Mouse (Mus musculus) MEL (cell line): ENCODE data around the gene Prtn3. TPM values are rescaled to one million over a fixed set of nuclear protein-coding genes. Genes with fewer than 3 reads are reported as not detected.

Experiments
- DNase-seq: peaks from one replicate; pipeline ENCODE4 v3.0.0; 2011; ENCODE audit warnings: low read depth, low spot score
- H3K27ac ChIP-seq: 2 replicates; pipeline ENCODE4 v1.5.1; 2012; ENCODE audit warnings: low read depth, mild to moderate bottlenecking, control low read depth, low read length, moderate library complexity; ENCODE audit not compliant: control insufficient read depth
- H3K27me3 ChIP-seq, 2 experiments: fragments of 150-350 bp in 1 of 2; sonication (generic) in 1 of 2; 2 replicates each; pipeline ENCODE4 v1.6.1; 2012; ENCODE audit warnings: low read length in 2 of 2, mild to moderate bottlenecking in 2 of 2, improper control_type of control experiment in 1 of 2, moderate library complexity in 1 of 2; ENCODE audit not compliant: insufficient read depth in 2 of 2, control insufficient read depth in 1 of 2
- H3K36me3 ChIP-seq, 2 experiments: 2 replicates each; pipeline ENCODE4 v1.6.1; 2012 to 2014; ENCODE audit warnings: low read length in 2 of 2, improper control_type of control experiment in 1 of 2, inconsistent platforms in 1 of 2, mild to moderate bottlenecking in 1 of 2; ENCODE audit not compliant: insufficient read depth in 2 of 2, control insufficient read depth in 1 of 2
- H3K4me1 ChIP-seq, 2 experiments: fragments of 150-350 bp in 1 of 2; sonication (generic) in 1 of 2; 2 replicates each; pipeline ENCODE4 v1.6.1; 2012; ENCODE audit warnings: low read length in 2 of 2, improper control_type of control experiment in 1 of 2, mild to moderate bottlenecking in 1 of 2; ENCODE audit not compliant: insufficient read depth in 2 of 2, control insufficient read depth in 1 of 2
- H3K4me3 ChIP-seq, 2 experiments: fragments of 150-350 bp in 1 of 2; sonication (generic) in 1 of 2; 2 replicates each; pipeline ENCODE4 v1.5.1; 2012; ENCODE audit warnings: low read depth in 2 of 2, low read length in 2 of 2, mild to moderate bottlenecking in 2 of 2, moderate library complexity in 2 of 2, control low read depth in 1 of 2, improper control_type of control experiment in 1 of 2; ENCODE audit not compliant: control insufficient read depth in 1 of 2, insufficient read depth in 1 of 2
- H3K79me2 ChIP-seq: 2 replicates; pipeline ENCODE4 v1.6.1; 2012; ENCODE audit warnings: mild to moderate bottlenecking, low read length, moderate library complexity; ENCODE audit not compliant: control insufficient read depth, poor library complexity, insufficient read depth
- H3K9ac ChIP-seq: 2 replicates; pipeline ENCODE4 v1.6.1; 2012; ENCODE audit warnings: low read depth, mild to moderate bottlenecking, control low read depth, low read length, moderate library complexity; ENCODE audit not compliant: control insufficient read depth, poor library complexity, severe bottlenecking
- H3K9me3 ChIP-seq: fragments of 150-350 bp; sonication (generic); replicated peaks from 2 replicates; pipeline ENCODE4 v1.6.1; 2012; ENCODE audit warnings: mild to moderate bottlenecking, low read length, improper control_type of control experiment, moderate library complexity; ENCODE audit not compliant: insufficient read depth
- BHLHE40 ChIP-seq: IDR thresholded peaks from 2 replicates; pipeline ENCODE4 v1.6.1; 2012; ENCODE audit warnings: low read depth, mild to moderate bottlenecking, inconsistent platforms, low read length, improper control_type of control experiment, borderline replicate concordance
- CHD1 ChIP-seq: IDR thresholded peaks from 2 replicates; pipeline ENCODE4 v1.6.1; 2012; ENCODE audit warnings: low read depth, mild to moderate bottlenecking, inconsistent platforms, low read length, improper control_type of control experiment
- CTCF ChIP-seq, 3 experiments: IDR thresholded peaks in 2 of 3; conservative IDR thresholded peaks in 1 of 3; 2 replicates each; pipeline ENCODE4 v1.5.1; 2011 to 2012; ENCODE audit warnings: low read length in 3 of 3, low read depth in 2 of 3, mild to moderate bottlenecking in 2 of 3, improper control_type of control experiment in 1 of 3, inconsistent platforms in 1 of 3, mixed read lengths in 1 of 3, moderate library complexity in 1 of 3; ENCODE audit not compliant: control insufficient read depth in 1 of 3, insufficient read depth in 1 of 3, poor library complexity in 1 of 3, severe bottlenecking in 1 of 3
- ELF1 ChIP-seq: IDR thresholded peaks from 2 replicates; pipeline ENCODE4 v1.6.1; 2014; ENCODE audit warnings: low read depth, mild to moderate bottlenecking, inconsistent platforms, low read length, improper control_type of control experiment, moderate library complexity
- EP300 ChIP-seq, 2 experiments: IDR thresholded peaks; 2 replicates each; pipeline ENCODE4 v1.6.1; 2011; ENCODE audit warnings: improper control_type of control experiment in 2 of 2, low read length in 2 of 2, low read depth in 1 of 2, mild to moderate bottlenecking in 1 of 2
- ETS1 ChIP-seq: IDR thresholded peaks from 2 replicates; pipeline ENCODE4 v1.6.1; 2012; ENCODE audit warnings: low read depth, mild to moderate bottlenecking, inconsistent platforms, low read length, improper control_type of control experiment, moderate library complexity
- GABPA ChIP-seq: IDR thresholded peaks from 2 replicates; pipeline ENCODE4 v1.6.1; 2012; ENCODE audit warnings: low read depth, mild to moderate bottlenecking, inconsistent platforms, low read length, improper control_type of control experiment, moderate library complexity
- JUND ChIP-seq: IDR thresholded peaks from 2 replicates; pipeline ENCODE4 v1.6.1; 2011; ENCODE audit warnings: low read depth, mild to moderate bottlenecking, improper control_type of control experiment, low read length
- MAFK ChIP-seq: IDR thresholded peaks from 2 replicates; pipeline ENCODE4 v1.6.1; 2011; ENCODE audit warnings: low read depth, mild to moderate bottlenecking, low read length, improper control_type of control experiment, borderline replicate concordance
- MYB ChIP-seq: IDR thresholded peaks from 2 replicates; pipeline ENCODE4 v1.6.1; 2011; ENCODE audit warnings: mild to moderate bottlenecking, low read depth, low read length, improper control_type of control experiment
- MYC ChIP-seq: IDR thresholded peaks from 2 replicates; pipeline ENCODE4 v1.6.1; 2011; ENCODE audit warnings: low read depth, mild to moderate bottlenecking, low read length, improper control_type of control experiment, moderate library complexity
- NELFE ChIP-seq: IDR thresholded peaks from 2 replicates; pipeline ENCODE4 v1.6.1; 2011; ENCODE audit warnings: low read depth, low read length, improper control_type of control experiment
- NRF1 ChIP-seq: IDR thresholded peaks from 2 replicates; pipeline ENCODE4 v1.6.1; 2014; ENCODE audit warnings: low read depth, mild to moderate bottlenecking, inconsistent platforms, low read length, improper control_type of control experiment, moderate library complexity; ENCODE audit not compliant: poor library complexity, insufficient read depth, severe bottlenecking
- RCOR1 ChIP-seq: IDR thresholded peaks from 2 replicates; pipeline ENCODE4 v1.6.1; 2012; ENCODE audit warnings: low read depth, mild to moderate bottlenecking, inconsistent platforms, low read length, improper control_type of control experiment
- TBP ChIP-seq: IDR thresholded peaks from 2 replicates; pipeline ENCODE4 v1.8.0; 2011; ENCODE audit warnings: low read depth, low read length, improper control_type of control experiment
- UBTF ChIP-seq: IDR thresholded peaks from 2 replicates; pipeline ENCODE4 v1.6.1; 2012; ENCODE audit warnings: low read depth, mild to moderate bottlenecking, inconsistent platforms, low read length, improper control_type of control experiment, moderate library complexity, borderline replicate concordance; ENCODE audit not compliant: insufficient read depth
- ZC3H11A ChIP-seq: IDR thresholded peaks from 2 replicates; pipeline ENCODE4 v1.6.1; 2012; ENCODE audit warnings: low read depth, mild to moderate bottlenecking, inconsistent platforms, low read length, improper control_type of control experiment
- ZKSCAN1 ChIP-seq: IDR thresholded peaks from 2 replicates; pipeline ENCODE4 v1.6.1; 2012; ENCODE audit warnings: low read depth, mild to moderate bottlenecking, inconsistent platforms, low read length, improper control_type of control experiment, moderate library complexity
- polyA plus RNA-seq, 2 experiments: library from polyadenylated mRNA; stranded (reverse) in 1 of 2; unstranded in 1 of 2; fragments of >175 nt in 1 of 2; fragments of >200 nt in 1 of 2; gene quantifications; 2 replicates each; pipeline versions ENCODE4 v1.2.1 to v1.2.4; 2012; ENCODE audit warnings: low replicate concordance in 2 of 2, low read depth in 1 of 2; ENCODE audit not compliant: insufficient read length in 2 of 2, insufficient read depth in 1 of 2, missing spikeins in 1 of 2
- total RNA-seq: library from RNA; depleted of rRNA; stranded (reverse); fragments of 300-350 nt; gene quantifications from 2 replicates; pipeline ENCODE4 v1.2.3, GENCODE M21; 2012

Prtn3 gene
- total and polyA plus RNA-seq, 3 experiments = 11.2 to 31.5 TPM; not detected in 1

DNA sequence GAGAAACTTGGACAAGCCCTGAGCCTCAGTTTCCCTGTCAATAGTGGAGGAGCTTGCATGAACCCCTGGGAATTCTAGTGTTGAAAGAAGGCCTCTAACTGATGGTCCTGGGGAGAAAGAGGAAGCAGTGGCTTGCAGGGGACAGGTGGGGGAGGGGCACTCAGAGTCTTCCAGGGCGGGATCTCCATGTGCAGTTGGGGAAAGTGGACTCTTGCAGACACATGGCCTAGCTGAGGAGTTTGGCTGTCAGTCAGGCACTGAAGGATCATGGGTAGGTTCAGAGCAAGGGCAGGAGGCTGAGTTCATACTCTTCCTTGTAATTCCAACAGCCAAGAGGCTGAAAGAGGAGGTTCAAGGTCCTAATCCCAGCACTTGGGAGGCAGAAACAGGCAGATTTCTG, 2.9 kb downstream of the Prtn3 start (continued):
- no peak for TF ChIP-seq CHD1
- TF ChIP-seq CTCF (IDR thresholded peaks at IDR 0.05 in 2 of 3, conservative IDR thresholded peaks at IDR 0.05 in 1 of 3; ENCODE audit: control insufficient read depth in 1 of 3, insufficient read depth in 1 of 3, low read depth in 2 of 3, low read length in 3 of 3, poor library complexity in 1 of 3, severe bottlenecking in 1 of 3) = no peak
- no peak for TF ChIP-seq RCOR1
- no peak for TF ChIP-seq ZC3H11A
- TF ChIP-seq MYC = peak; percentile 97
- no peak for TF ChIP-seq MYB
- no peak for TF ChIP-seq GABPA
- TF ChIP-seq NRF1 = no peak
- TF ChIP-seq BHLHE40 = no peak

DNA sequence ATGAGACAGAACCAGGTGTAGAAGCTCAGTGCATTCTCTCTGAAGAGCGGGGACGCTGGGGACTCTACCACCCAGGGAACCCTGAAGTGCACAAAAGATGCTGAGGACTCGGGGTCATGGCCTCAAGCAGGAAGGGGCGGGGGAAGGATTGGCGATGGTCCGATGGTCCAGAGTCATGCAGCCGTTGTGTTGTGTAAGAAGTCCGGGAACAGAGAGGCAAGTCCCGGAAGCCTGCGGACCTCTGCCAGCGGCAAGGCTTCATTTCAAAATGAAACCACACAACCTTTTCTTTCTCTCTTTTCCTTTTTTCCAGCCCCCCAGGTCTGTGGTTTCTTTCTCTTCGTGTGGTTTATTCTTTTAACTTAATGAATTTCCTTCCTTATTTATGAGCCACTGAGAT, 3.5 kb downstream of the Prtn3 start:
- H3K9ac ChIP-seq = peak overlapping the region; percentile 70
- H3K4me3 ChIP-seq = peak overlapping the region; percentile 43 to 56
- no peaks in the 10 kb centered on the region for H3K79me2 ChIP-seq
- peaks cover 0 to 14% of the 10 kb centered on the region in 2 experiments; a peak in 2 of 4 replicates for H3K36me3 ChIP-seq
- H3K27me3 ChIP-seq = no peaks in the 10 kb centered on the region
- no peaks in the 10 kb centered on the region for H3K9me3 ChIP-seq
- DNase-seq = peak; percentile 69
- TF ChIP-seq MYC (no peak), ETS1 (peak; percentile 40; the same call in 1 of the 2 replicates), EP300 (IDR thresholded peaks at IDR 0.05; ENCODE audit: low read depth in 1 of 2, low read length in 2 of 2) (0 out of 4 replicates have a peak, but pooled peaks of 1 of the 2 experiments have one; percentile 9), TBP (0 out of 2 replicates have a peak, but pooled peaks have one; percentile 42), ELF1 (peak; percentile 45; the same call in 1 of the 2 replicates)
- H3K27ac ChIP-seq = peak overlapping the region; percentile 78
- peaks cover 8 to 36% of the 10 kb centered on the region in 2 experiments; a peak in 3 of 4 replicates for H3K4me1 ChIP-seq

DNA sequence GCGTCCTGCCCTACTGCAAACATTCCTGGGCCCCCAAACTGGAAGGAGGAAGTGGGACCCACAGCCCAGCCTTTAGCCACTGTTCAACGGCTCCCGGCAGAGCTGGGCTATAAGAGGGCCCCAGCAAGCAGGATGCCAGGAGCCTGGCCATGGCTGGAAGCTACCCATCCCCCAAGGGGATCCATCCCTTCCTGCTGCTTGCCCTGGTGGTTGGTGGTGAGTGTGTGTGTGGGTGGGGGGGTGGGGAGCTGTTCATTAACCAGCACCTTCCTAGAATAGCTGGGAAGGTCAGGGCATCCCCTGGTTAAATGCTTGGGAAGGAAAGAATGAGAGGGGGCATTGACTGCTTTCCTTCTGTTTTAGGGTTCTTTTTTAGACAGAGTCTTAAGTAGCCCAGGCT, 5.3 kb downstream of the Prtn3 start:
- H3K4me3 ChIP-seq = no peak overlapping the region
- peaks cover 0 to 19% of the 10 kb centered on the region in 2 experiments; a peak in 2 of 4 replicates for H3K36me3 ChIP-seq
- TF ChIP-seq GABPA (no peak), MAFK (no peak), TBP (no peak), NELFE (no peak), ZKSCAN1 (no peak), EP300 (IDR thresholded peaks at IDR 0.05; ENCODE audit: low read depth in 1 of 2, low read length in 2 of 2) (no peak), UBTF (no peak), JUND (no peak), ETS1 (no peak)
- H3K9me3 ChIP-seq = no peaks in the 10 kb centered on the region
- H3K4me1 ChIP-seq = peaks cover 12 to 46% of the 10 kb centered on the region in 2 experiments; a peak in 3 of 4 replicates
- no peak overlapping the region for H3K9ac ChIP-seq
- H3K79me2 ChIP-seq = no peaks in the 10 kb centered on the region
- no peaks in the 10 kb centered on the region for H3K27me3 ChIP-seq
- H3K27ac ChIP-seq = no peak overlapping the region
- no peak for DNase-seq
